Mouse (Mus musculus) mature B cell (primary cell): Measurements from ENCODE around the gene Chd8.

ENCODE experiments used
- in situ Hi-C: fragments of 300-500 bp; cut with MboI; formaldehyde crosslinking; loops from 2 replicates; pipeline ENCODE4 v1.14.3; 2019

Gene Chd8

GRCm38 (mm10) chr14:52257484-52258213, at the start of gene Chd8:
Gene Chd8 (minus strand): TSS chr14:52257780.
- in situ Hi-C loops = no loop called here

DNA sequence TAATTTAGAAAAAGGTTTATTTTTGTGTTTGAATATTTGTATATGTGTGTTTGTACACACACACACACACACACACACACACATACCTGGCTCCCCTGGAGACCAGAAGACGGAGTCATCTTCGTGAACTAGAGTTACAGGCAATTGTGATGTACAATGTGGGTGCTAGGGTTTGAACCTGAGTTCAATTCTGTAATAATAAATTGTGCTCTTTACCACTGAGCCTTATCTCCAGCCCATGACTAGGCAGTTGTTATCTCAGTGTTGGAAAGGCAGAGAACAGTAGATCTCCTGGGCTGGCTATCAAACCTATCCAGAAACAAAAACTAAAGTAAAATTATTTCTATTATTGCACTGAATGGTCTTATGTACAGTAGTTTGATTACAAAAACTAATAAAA, 48.5 kb upstream of the Chd8 start:
- in situ Hi-C loops = loop anchor here (25.0 kb wide), 1 partner anchor 419 kb away; the partner anchor contains the start of genes Mettl17 and Slc39a2

DNA sequence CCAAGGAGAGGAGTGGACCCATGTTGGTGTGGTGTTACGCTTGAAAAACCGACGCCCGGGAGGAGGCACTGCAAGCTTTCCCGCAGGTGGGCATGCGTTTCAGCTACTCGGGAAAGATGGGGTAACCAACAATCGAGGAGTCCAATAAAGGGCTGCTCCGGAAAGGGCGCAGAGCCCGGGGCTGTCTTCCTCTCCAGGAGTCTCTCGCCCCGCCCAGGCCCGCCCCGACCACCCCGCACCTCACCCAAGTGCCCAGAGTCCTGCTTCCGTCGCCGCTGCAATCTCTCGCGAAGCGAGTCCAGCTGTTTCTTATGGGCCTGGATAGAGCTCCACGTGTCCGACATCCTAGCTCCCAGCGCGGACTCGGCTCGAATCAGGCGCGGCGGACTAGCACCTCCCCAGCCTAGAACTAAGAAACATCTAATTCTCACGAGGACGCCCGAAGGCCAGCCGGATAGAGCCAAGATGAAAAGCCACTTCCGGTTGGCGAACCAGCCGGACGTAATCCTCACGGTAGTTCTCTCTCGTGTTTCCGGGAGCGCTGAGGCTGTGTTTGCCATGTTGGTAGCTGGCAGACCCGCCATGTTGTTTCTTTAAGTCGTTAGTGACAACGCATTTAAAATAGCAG, 47.2 kb upstream of the Chd8 start, which contains the start of gene Mettl3:
Mettl3 (minus strand) TSS at position 485 of the 628 bp plus-strand sequence.
- in situ Hi-C loops = loop anchor here (25.0 kb wide), 1 partner anchor 417 kb away; the partner anchor contains the start of genes Mettl17 and Slc39a2

- in situ Hi-C loops = loop anchor here (25.0 kb wide), 1 partner anchor 416 kb away; the partner anchor contains the start of genes Mettl17 and Slc39a2
These were observed 45.9 kb upstream of the Chd8 start for GRCm38 (mm10) chr14:52303517-52303916.

DNA sequence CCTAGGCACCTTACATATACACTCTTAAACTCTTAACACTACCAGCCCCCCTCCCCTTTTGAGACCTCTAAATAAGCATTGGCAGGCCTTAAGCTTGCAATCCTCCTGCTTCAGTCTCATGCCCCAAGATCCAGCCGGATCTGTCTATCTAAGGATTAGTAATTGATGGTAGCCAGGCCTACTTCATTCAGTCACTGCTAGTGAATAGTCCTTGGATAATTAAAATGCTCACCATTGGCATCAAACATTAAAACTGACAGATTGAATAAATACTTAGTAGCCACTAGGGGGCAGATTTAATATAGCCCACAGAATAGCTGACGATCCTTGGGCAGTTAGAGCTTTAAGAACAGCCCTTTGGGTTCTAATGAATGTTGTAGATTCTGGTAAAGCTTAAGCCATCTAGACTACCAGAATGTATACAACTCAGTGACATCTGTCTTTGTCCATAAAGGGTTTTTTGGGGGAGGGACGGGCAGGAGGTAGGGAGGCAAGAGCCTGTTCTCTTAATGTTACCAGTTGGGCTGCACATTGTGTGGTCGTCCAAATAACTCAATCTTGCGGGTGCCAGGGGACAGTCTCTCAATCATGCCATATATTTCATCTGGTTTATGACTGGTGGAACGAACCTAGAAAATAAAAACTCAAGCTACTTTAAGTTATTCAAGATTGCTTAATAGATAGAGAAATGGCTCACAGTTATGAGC, 38.1 kb upstream of the Chd8 start:
- in situ Hi-C loops = no loop called here

- in situ Hi-C loops = no loop called here
These were observed 26.6 kb upstream of the Chd8 start for GRCm38 (mm10) chr14:52284191-52284590.

DNA sequence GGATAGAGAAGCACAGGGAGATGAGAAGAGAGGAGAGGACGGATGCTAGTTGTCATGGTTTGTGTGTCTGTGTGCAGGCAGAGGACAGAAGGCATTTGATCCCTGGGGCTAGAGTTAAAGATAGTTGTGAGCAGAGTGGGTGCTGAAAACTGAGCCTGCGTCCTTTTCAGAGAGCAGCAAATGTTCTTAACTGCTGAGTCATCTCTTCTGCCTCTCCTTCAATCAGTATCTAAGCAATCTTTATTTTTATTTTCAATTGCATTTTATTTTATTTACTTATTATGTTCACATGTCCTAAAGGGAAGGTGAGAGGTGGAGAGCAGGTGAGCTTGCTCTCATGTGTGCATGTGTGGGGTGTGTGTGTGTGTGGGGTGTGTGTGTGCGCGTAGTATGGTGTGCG, 26.0 kb upstream of the Chd8 start:
- in situ Hi-C loops = no loop called here

DNA sequence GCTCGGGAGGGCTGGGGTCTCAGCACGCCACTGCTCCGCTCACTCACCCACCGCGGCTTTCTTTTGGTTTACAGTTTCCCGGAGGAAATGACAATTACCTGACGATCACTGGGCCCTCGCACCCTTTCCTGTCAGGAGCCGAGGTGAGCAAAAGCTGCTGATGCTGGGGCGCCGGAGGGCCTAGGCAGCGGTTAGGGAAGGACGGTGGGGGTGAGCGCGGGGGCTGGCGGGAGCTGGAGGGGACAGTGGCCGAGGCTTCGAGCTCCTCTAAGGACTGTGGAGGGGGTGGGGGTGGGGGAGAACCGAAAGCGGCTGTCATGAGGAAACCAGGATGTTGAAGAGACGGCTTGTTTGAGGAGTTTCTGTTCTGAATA, 22.2 kb upstream of the Chd8 start:
- in situ Hi-C loops = no loop called here

- in situ Hi-C loops = no loop called here
These were observed 21.6 kb upstream of the Chd8 start, which contains the start of the genes Tox4 and Rab2b for GRCm38 (mm10) chr14:52278932-52279746. Gene Tox4 (plus strand): TSS chr14:52279146. Gene Rab2b (minus strand): TSS chr14:52279545.

- in situ Hi-C loops = no loop called here
These were observed 19.6 kb upstream of the Chd8 start for GRCm38 (mm10) chr14:52277210-52277609.

- in situ Hi-C loops = no loop called here
These were observed 15.2 kb upstream of the Chd8 start for GRCm38 (mm10) chr14:52272781-52273180.

GRCm38 (mm10) chr14:52256311-52257175, 1.0 kb downstream of the Chd8 start:
- in situ Hi-C loops = no loop called here

- in situ Hi-C loops = no loop called here
These were observed 11.5 kb downstream of the Chd8 start for GRCm38 (mm10) chr14:52246129-52246528.

- in situ Hi-C loops = no loop called here
These were observed 12.9 kb downstream of the Chd8 start for GRCm38 (mm10) chr14:52244690-52245042.

GRCm38 (mm10) chr14:52244041-52244689, 13.4 kb downstream of the Chd8 start:
- in situ Hi-C loops = no loop called here

GRCm38 (mm10) chr14:52236216-52236615, 21.4 kb downstream of the Chd8 start:
- in situ Hi-C loops = no loop called here

GRCm38 (mm10) chr14:52235165-52235564, 22.4 kb downstream of the Chd8 start:
- in situ Hi-C loops = no loop called here

GRCm38 (mm10) chr14:52232249-52232648, 25.3 kb downstream of the Chd8 start:
- in situ Hi-C loops = no loop called here

DNA sequence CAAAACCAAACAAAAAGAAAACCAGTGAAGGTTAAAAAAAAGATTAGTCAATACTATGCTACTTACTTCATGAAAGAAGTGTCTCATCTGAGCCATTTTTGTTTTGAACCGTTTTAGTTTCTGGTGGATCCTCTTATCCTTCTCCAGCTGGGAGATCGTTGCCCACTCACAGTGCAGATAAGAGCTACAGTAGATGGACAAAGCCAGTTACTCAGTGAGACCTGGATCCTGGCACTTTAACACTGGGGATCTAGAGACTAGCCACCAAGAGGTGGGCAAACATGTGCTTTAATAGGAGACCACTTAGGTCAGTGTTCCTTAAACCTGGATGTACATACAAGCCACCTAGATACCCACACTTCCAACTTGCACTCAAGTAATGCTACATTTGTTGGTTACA, 31.6 kb downstream of the Chd8 start:
- in situ Hi-C loops = no loop called here

DNA sequence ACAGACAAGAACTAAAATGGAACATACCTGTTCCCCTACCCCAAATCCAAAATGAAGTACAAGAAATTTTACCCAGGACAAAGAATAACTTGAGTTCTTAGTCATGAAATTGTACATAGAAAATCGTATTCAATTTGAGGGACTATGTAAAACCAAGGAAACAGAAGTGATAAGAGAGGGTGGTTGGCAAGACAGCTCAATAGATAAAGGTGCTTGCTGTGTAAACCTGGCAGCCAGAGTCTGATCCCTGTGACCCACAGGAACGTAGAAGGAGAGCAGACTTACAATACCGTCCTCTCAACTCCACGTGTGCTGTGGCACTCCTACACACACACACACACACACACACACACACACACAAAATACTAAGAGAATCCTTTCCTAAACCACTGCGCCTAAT, 40.3 kb downstream of the Chd8 start:
- in situ Hi-C loops = no loop called here
